Mouse (Mus musculus): ENCODE measurements at regions not wholly inside any gene's neighbourhood (a gene's known extent, or its start where the extent isn't known, plus 50 kb on each side); places are given as distances from the start of the nearest gene placed in this dataset.
A peak's percentile ranks its signal among the peaks of the same experiment; 100 is the strongest.

GRCm38 (mm10) chr4:68404364-68404763 lies 549.8 kb downstream of the Brinp1 start:
- no peak for DNase-seq (ENCODE audit: low spot score in 2 of 2)
- intact Hi-C loops (cut with DNase I), result no loop called here

GRCm38 (mm10) chr4:68387097-68387496 lies 567.1 kb downstream of the Brinp1 start:
- intact Hi-C loops (cut with DNase I), result no loop called here
- DNase-seq (ENCODE audit: low spot score in 2 of 2), result peak; percentile 6 to 7

GRCm38 (mm10) chr4:68382007-68382406 lies 572.2 kb downstream of the Brinp1 start:
- DNase-seq (ENCODE audit: low spot score in 2 of 2), result no peak
- intact Hi-C loops (cut with DNase I), result no loop called here

- no peak for DNase-seq (ENCODE audit: low spot score in 2 of 2)
- intact Hi-C loops (cut with DNase I), result no loop called here
Measured at GRCm38 (mm10) chr4:68367983-68368382, 586.2 kb downstream of the Brinp1 start.

GRCm38 (mm10) chr4:68319575-68319974 lies 634.6 kb downstream of the Brinp1 start:
- intact Hi-C loops (cut with DNase I), result no loop called here
- DNase-seq (ENCODE audit: low spot score in 2 of 2), result no peak

GRCm38 (mm10) chr4:68312751-68313150 lies 641.4 kb downstream of the Brinp1 start:
- intact Hi-C loops (cut with DNase I), result no loop called here
- no peak for DNase-seq (ENCODE audit: low spot score in 2 of 2)

- intact Hi-C loops (cut with DNase I), result no loop called here
- no peak for DNase-seq (ENCODE audit: low spot score in 2 of 2)
Measured at GRCm38 (mm10) chr4:68284845-68285244, 669.4 kb downstream of the Brinp1 start.

GRCm38 (mm10) chr4:68280903-68281302 lies 673.3 kb downstream of the Brinp1 start:
- intact Hi-C loops (cut with DNase I), result no loop called here
- DNase-seq (ENCODE audit: low spot score in 2 of 2), result peak in 1 of 2 experiments; percentile 8

- intact Hi-C loops (cut with DNase I), result no loop called here
Measured at GRCm38 (mm10) chr4:68275063-68275708, 679.0 kb downstream of the Brinp1 start.

More at GRCm38 (mm10) chr4:68275063-68275708, 679.0 kb downstream of the Brinp1 start:
- no peak for DNase-seq (ENCODE audit: low spot score in 2 of 2)
